Mouse (Mus musculus) frontal cortex, postnatal 36 days (tissue): Measurements from ENCODE around the gene Poll.
"Not testable (repeated sequence)": the region's sequence is repeated elsewhere in the genome, so short reads cannot be mapped to it uniquely, and the experiment has no call there.

ENCODE experiments used
- DNase-seq, 2 experiments: peaks; one replicate each; pipeline ENCODE4 v3.0.0; 2022; ENCODE audit warnings: low spot score in 2 of 2

The Poll gene

DNA sequence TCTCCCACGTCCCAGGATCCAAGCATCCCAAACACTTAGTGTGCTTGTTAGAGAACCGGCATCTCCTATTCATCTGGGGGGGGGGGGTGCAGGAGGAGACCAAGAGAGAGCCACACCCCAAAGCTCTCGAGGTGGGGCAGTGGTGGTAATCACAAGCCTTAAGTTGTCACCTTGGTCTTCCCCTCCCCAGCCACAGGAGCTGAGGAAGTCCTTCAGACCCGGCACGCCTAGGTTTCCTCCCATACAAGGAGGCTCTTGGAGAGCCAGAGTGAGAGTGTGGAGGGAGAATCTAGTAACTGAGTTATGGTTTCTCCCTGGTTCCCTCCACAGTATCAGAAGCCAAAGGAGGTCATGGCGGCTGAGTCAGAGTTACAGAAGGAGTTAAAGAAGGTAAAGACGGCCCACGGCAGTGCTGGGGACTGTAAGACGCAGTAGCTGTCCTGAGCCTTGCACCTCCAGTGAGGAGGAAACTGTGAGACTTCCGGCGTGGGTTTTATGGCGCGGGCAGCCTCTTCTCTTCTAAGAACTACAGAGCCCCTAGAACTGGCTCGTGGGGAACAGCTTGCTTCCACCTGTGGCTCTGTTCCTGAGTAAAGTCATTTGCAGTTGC lies 16.9 kb upstream of the Poll start:
- DNase-seq: no peak

GRCm38 (mm10) chr19:45575632-45576001 lies 15.3 kb upstream of the Poll start:
- DNase-seq: no peak

GRCm38 (mm10) chr19:45574941-45575631 lies 14.8 kb upstream of the Poll start:
- no peak for DNase-seq

DNA sequence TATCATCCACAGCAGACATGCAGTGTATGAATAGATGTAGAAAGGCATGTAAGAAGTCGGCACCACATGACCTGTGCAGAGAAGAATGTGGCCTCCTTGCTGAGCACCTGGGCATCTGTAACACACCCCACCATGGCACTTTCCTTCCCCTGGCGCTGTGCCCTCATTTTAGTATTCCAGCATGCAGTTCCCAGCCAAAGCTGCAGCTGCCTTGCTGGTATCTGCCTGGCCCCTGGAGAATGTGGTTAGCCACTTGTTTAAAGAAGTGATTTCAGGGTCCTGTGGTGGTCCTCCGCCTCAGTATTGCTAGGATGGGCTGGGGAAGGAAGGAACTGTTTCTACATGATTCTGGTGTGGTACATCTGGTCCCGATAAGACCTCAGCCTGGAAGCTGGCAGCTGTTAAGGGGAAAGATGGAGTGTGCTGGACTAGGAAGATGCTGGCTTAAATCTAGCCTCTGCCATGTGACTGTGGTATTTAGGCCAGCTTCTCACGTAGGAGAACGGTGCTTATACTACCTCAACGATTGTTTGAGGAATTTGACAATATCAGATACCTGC lies 14.1 kb upstream of the Poll start:
- no peak for DNase-seq

DNA sequence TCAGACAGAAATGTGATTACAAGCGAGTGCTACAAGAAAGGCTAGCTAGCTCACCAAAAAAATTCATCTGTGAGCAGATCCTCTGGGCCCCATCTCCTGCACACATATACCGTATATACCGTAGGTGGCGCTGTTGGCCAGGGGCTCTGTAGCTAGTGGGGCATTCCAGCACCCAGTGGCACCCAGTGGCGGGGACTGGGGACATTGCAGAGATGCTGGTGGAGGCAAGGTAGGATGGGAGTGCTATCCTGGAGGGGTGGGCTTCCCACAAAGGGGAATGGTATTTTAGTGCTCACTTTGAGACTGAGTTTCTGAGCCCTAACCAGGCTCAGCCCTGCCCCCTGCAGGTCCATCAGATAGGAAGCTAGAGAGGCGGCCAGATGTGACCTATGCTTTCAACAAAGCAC lies 13.5 kb upstream of the Poll start:
- DNase-seq: peak; percentile 73 to 76

DNA sequence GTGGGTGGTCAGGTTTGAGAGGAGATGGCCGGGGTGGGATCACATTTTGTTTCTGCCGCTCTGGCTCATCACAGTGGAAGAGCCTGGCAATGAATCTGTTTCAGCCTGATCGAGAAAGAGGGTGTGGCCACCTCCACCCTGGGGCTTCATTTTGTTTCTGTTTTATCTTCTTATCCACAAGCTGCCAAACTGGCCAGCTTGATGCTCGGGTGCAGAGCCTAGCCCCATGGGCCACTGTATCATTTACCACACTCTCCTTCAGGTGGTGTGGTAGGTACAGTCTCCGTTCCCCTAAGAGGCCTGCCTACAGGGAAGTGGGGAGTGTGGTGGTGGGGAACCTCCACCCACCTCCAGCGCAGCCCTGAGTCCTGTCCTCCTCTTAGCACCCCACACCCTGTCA lies 12.7 kb upstream of the Poll start:
- no peak for DNase-seq

DNA sequence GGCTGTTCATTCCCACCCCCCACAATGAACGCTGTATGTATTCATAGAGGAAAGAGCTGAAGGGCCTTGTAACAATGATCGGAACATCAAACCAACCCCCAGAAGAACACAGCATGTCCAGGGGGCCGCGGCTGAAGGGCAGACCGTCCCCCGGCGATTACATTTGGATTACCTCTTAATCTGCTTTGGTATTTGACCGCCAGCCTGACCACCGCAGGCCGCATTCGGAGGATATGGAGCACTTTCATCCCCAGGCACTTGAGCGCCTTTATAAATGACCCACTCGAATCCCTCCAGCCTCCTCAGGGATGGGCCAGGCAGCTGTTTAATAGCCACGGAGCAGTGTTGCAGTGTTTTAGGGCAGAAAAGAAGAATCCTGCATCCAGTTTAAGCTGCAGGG lies 7.0 kb upstream of the Poll start:
- DNase-seq: no peak

DNA sequence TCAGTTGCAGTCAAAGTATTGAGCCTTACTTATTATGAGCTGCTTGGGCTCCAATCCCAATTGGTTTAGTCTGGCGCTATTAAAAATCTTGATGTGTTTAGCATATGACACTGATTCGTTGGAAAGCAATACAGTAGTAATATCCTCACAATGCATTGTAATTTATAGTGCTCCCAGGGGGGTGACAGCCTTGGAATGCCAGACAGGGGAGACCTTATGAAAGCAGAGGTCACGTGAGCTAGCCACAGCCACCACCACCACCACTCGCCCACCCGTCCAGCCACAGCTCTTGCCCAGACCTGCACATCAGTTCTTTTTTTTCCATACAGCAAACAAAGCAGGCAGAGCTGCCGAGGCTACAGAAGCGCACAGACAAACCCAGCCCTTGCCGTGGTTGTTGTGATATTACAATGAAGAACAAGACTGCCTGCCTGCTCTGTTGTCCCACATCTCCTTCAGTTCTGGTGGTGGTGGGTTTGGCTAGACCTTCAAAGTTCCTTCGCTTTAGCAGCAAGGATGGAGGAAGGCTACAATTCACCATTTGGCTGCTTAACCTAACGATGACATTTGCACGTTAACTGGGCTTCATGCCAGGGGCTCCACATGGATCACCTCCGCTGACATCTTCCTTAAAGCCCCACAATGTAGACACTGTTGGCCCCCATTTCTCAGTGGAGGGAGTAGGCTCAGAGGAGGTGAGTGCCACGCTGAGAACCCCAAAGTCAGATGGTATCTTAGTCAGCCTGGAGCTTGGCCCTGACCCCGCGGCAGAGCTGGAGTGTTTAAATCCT lies 5.8 kb upstream of the Poll start:
- no peak for DNase-seq

DNA sequence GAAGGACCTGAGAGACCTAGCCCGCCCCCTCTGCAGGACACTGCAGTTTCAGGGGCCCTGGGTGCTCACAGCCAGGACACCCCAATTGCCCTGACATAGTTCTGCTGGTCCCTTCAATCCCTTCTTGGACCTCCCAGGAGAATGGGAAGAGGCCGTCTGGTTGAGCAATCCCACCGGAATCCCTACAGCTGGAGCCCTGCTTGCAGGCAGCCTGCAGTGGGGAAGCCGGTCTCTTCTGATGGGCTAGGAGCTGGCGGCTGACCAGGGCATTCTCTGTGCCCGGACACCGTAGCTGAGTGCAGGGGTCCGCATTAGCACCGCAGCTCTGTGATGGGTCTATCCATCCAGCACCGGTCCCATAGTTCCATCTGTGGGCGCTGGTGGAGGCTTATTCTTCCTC lies 6.2 kb downstream of the Poll start:
- DNase-seq: no peak

GRCm38 (mm10) chr19:45552187-45552586 lies 8.1 kb downstream of the Poll start:
- DNase-seq: no peak

DNA sequence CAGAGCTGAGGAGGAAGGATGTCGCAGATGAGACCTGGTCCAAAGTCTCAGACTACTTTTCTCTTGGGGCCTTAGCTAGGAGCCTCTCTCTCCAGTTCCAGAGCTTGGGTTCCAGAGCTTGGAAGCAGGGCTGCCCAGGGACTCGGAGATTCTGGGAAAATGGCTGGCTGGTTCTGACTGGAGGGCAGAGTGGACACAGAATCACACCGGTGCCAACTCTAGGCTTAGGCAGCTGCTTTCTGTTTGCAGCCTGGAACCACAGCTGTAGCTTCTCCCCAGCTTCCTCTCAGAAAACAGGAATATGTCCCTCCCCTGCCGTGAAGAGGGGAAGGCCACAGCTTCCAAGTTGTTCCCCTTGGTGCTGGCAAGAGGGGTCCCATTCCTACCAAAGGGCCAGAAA lies 10.4 kb downstream of the Poll start:
- DNase-seq: no peak

DNA sequence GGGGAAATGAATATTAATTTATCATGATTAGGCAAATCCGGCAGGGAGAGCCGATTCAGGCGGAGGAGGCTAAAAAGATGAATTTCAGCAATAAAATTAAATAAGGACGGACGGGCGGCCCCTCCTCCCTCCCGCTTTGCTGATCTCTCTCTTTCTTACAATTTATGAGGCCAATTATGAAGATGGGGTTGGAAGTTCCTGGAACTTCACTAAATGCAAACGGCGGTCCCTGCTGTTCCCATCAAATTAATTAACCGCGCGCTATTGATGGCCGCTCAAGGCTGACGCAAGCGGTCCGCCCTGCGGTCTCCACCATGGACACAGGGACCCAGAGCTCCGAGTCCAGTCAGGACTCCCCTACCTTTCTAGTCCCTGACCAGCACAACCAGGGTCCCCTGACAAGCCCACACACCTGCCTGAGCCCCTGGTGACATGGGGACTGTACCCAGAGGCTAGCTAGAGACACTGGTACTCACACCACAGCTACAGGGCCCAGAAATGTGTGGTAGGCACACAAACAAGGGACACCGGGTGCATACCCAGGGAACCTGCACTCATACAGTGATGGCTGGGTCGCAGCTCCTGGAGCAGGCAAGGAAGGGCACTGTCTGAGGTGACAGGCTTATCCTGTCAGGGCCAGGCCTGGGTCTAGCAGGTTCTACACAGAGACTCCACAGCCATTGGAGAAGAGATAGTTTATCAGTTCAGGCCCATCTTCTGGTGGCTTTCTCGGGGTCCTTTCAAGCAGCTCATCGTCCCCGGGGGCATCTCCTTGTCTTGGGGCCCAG lies 11.0 kb downstream of the Poll start:
- no peak for DNase-seq

DNA sequence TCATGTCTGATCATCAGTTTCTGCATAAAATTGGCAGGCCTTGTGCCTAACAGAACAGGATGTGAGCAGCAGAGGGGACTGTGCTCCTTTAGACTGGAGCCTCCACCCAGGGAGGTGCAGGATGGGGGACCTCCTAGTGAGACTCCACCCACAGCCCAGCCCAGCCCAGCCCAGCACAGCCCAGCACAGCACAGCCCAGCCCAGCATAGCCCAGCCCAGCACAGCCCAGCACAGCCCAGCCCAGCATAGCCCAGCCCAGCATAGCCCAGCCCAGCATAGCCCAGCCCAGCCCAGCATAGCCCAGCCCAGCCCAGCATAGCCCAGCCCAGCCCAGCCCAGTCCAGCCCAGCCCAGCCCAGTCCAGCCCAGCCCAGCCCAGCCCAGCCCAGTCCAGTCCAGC lies 12.1 kb downstream of the Poll start:
- not testable (repeated sequence) for DNase-seq

DNA sequence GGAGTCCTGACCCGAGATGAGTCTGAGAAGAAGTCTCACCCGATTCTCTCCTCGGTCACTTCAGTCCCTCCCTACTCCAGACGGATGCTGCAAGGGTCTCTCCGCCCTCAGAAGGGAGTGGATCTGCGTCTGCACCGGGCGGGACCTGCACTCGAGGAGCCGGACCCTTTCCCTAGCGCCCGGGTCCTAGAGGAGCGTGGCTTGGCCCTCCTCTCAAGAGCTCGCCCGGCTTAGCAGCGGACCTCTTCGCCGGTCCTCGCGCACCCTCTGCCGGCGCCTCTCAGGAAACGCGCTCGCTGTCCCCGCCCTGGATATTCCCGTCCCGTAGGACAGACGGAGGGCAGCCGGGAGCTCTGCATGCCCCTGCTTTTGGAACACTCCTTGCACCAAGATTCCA lies 15.4 kb downstream of the Poll start:
- DNase-seq: peak; percentile 77 to 79

DNA sequence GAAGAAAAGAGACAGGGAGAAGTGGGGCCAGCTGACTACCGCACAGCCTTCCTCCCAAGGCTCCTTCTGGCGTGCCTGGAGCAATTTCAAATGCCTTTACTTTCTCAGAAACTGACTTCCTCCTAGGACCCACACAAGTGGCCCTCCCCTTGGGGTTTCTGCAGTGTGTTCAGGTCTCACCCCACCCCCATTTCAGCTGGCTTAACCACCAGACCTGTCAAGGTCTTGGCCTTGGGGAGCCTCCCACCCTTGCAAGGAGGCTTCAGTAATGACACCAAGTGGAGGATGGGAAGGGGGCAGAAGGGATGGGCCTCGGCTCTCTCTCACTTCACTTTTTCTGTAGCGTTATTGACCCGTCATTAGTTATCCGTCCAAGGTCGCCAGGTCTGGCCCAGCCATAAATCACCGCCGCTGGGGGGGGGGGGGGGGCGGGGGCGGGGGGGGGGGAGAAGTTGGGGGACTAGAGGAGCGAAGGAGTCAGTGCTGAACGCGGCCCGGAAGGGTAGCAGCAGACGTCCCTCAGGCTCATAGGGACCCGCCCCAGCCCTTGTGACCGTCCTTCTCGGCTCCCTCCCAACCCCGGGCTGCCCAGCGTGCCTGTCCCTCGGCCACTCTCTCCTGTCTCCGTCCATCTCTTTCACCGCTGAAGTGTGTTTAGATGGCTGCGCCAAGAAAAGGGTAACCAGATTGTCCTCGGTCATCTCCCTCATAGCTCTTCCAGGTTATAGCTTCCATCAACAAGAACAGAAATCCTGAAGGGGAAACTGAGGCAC lies 16.0 kb downstream of the Poll start:
- no peak for DNase-seq

DNA sequence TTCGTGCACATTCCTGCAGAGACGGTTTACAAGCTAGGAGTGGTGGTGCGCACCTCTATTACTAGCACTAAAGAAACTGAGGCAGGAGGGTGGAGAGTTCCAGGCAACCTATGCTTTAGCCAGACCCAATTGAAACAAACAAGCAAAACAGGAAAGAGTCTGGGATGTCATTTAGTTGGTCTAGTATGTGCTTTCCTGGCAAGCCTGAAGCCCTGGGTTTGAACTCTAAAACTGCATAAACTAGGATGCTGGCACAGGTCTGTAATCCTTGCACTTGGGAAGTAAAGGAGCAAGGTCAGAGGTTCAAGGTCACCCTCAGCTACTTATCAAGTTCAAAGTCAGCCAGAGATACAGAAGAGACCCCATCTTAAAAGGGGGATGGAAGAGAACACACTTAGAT lies 18.3 kb downstream of the Poll start:
- DNase-seq: no peak

DNA sequence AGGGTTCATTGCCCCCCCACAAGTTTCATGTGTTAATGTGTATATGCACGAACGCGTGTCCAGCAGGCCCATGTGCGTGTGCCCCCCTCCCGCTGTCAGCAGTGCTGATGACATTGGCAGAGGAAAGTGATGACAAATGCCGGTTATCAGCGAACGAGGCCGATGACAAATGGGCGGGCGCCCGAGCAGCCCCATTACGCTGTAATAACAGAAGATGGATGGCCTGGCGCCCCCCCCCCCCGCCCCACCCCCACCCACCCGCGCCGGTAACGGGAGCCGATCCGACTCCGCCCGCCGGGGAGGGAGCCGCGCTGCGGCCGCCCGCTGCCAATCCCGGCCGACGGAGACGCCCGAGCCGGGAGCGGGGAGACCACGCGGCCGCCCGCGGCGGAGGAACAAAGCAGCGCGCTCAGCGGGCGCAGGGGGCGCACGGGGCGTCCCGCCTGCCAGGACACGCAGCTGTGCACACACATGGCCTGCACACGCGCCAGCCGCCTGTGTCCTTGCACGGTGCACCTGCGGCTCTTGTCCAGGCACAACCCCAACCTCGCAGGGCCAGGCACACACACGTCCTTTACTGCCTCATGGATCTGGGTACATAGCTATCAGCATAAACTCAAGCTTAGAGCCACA lies 18.8 kb downstream of the Poll start:
- peak; percentile 38 to 39 for DNase-seq

DNA sequence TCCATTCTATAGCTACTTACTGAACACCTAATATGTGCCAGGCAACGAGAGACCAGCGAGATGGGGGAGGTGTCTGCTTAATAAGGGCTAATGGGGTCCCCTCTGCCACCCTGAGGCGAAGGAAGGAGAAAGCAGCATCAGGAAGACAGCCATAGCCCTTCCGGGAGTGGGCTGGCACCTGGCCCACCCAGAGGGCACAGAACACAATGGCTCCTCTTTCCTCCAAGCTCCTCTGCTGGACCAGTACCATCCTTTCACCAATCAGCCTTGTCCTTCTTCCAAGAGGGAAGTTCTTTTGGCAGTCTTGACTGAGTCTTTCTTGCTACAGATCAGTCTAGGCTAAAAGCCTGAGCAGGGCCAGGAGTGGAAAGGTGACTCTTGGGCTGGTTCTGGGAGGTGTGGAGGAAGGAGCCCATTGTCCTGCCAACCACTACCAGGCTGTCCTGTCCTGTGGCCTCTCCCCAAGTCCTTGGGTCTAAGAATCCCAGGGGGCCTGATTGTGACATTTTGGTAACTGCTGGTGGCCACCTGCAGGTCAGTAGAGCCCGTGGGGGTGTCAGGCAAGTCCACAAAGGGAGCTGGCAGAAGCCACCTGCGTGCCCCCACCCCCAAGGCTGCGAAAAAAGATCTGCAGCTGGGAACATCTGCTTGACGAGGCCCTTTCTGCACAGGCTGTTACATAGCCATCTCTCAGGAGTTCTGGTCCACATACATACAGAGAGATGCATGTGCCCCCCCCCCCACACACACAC lies 19.5 kb downstream of the Poll start:
- DNase-seq: no peak

GRCm38 (mm10) chr19:45537505-45537904 lies 22.8 kb downstream of the Poll start:
- DNase-seq: peak in 1 of 2 experiments; percentile 63

DNA sequence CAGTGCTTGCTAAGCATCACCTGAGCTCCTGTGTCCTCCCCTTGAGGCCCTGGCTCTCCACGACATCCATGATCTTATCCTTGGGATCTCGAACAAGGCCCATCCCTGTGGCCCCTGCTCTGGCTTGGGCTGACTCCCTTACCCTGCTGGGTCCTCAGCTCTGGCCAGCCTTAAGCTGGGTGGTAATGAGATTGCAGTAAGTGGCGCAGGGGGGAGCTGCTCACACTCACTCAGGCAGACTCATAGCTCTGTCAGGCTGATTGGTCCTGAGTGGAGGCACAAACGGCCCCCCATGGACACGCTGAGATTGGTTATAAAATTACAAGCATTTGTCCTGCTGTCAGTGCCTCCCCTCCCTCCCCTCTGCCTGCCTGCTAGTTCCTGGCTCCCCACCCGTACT lies 24.4 kb downstream of the Poll start:
- no peak for DNase-seq
